Mouse (Mus musculus): ENCODE results near the gene Lnx2.

The Lnx2 gene

GRCm38 (mm10) chr5:147066129-147066528, 10.3 kb downstream of the Lnx2 start:
- DNase-seq (ENCODE audit: low read depth, low spot score), result no peak

GRCm38 (mm10) chr5:147063215-147063661, 13.1 kb downstream of the Lnx2 start:
- DNase-seq (ENCODE audit: low read depth, low spot score), result peak; percentile 43
- no peaks in the 10 kb centered on the region for H3K27me3 ChIP-seq (ENCODE audit: control insufficient read depth, insufficient read depth, low read length, poor library complexity, severe bottlenecking)

More at GRCm38 (mm10) chr5:147066129-147066528, 10.3 kb downstream of the Lnx2 start:
- no peaks in the 10 kb centered on the region for H3K36me3 ChIP-seq (ENCODE audit: control insufficient read depth, insufficient read depth, low read length, poor library complexity, severe bottlenecking)
- no peaks in the 10 kb centered on the region for H3K27me3 ChIP-seq (ENCODE audit: control insufficient read depth, insufficient read depth, low read length, poor library complexity, severe bottlenecking)

GRCm38 (mm10) chr5:147060024-147060423, 16.4 kb downstream of the Lnx2 start:
- no peaks in the 10 kb centered on the region for H3K36me3 ChIP-seq (ENCODE audit: control insufficient read depth, insufficient read depth, low read length, poor library complexity, severe bottlenecking)
- H3K27me3 ChIP-seq (ENCODE audit: control insufficient read depth, insufficient read depth, low read length, poor library complexity, severe bottlenecking), result no peaks in the 10 kb centered on the region
- DNase-seq (ENCODE audit: low read depth, low spot score), result peak; percentile 88

More at GRCm38 (mm10) chr5:147063215-147063661, 13.1 kb downstream of the Lnx2 start:
- H3K36me3 ChIP-seq (ENCODE audit: control insufficient read depth, insufficient read depth, low read length, poor library complexity, severe bottlenecking), result no peaks in the 10 kb centered on the region

- Histone ChIP-seq H3K36me3 (ENCODE audit: control insufficient read depth, insufficient read depth, low read length, poor library complexity, severe bottlenecking) (no peaks in the 10 kb centered on the region), H3K27me3 (ENCODE audit: control insufficient read depth, insufficient read depth, low read length, poor library complexity, severe bottlenecking) (no peaks in the 10 kb centered on the region)
- peak; percentile 48 for DNase-seq (ENCODE audit: low read depth, low spot score)
Observed at GRCm38 (mm10) chr5:147059319-147059718, 17.1 kb downstream of the Lnx2 start.

GRCm38 (mm10) chr5:147058661-147059060, 17.7 kb downstream of the Lnx2 start:
- Histone ChIP-seq H3K27me3 (ENCODE audit: control insufficient read depth, insufficient read depth, low read length, poor library complexity, severe bottlenecking) (no peaks in the 10 kb centered on the region), H3K36me3 (ENCODE audit: control insufficient read depth, insufficient read depth, low read length, poor library complexity, severe bottlenecking) (no peaks in the 10 kb centered on the region)
- DNase-seq (ENCODE audit: low read depth, low spot score), result no peak

GRCm38 (mm10) chr5:147057626-147058414, 18.6 kb downstream of the Lnx2 start:
- Histone ChIP-seq H3K36me3 (ENCODE audit: control insufficient read depth, insufficient read depth, low read length, poor library complexity, severe bottlenecking) (no peaks in the 10 kb centered on the region), H3K27me3 (ENCODE audit: control insufficient read depth, insufficient read depth, low read length, poor library complexity, severe bottlenecking) (no peaks in the 10 kb centered on the region)
- DNase-seq (ENCODE audit: low read depth, low spot score), result peak; percentile 63

GRCm38 (mm10) chr5:147056712-147057290, 19.6 kb downstream of the Lnx2 start:
- Histone ChIP-seq H3K27me3 (ENCODE audit: control insufficient read depth, insufficient read depth, low read length, poor library complexity, severe bottlenecking) (no peaks in the 10 kb centered on the region), H3K36me3 (ENCODE audit: control insufficient read depth, insufficient read depth, low read length, poor library complexity, severe bottlenecking) (no peaks in the 10 kb centered on the region)
- no peak for DNase-seq (ENCODE audit: low read depth, low spot score)

GRCm38 (mm10) chr5:147055572-147056245, 20.7 kb downstream of the Lnx2 start:
- Histone ChIP-seq H3K27me3 (ENCODE audit: control insufficient read depth, insufficient read depth, low read length, poor library complexity, severe bottlenecking) (no peaks in the 10 kb centered on the region), H3K36me3 (ENCODE audit: control insufficient read depth, insufficient read depth, low read length, poor library complexity, severe bottlenecking) (no peaks in the 10 kb centered on the region)
- peak; percentile 48 for DNase-seq (ENCODE audit: low read depth, low spot score)

GRCm38 (mm10) chr5:147054747-147055270, 21.6 kb downstream of the Lnx2 start:
- DNase-seq (ENCODE audit: low read depth, low spot score), result no peak
- H3K36me3 ChIP-seq (ENCODE audit: control insufficient read depth, insufficient read depth, low read length, poor library complexity, severe bottlenecking), result no peaks in the 10 kb centered on the region
- H3K27me3 ChIP-seq (ENCODE audit: control insufficient read depth, insufficient read depth, low read length, poor library complexity, severe bottlenecking), result no peaks in the 10 kb centered on the region

GRCm38 (mm10) chr5:147054328-147054727, 22.1 kb downstream of the Lnx2 start:
- no peaks in the 10 kb centered on the region for H3K27me3 ChIP-seq (ENCODE audit: control insufficient read depth, insufficient read depth, low read length, poor library complexity, severe bottlenecking)
- no peaks in the 10 kb centered on the region for H3K36me3 ChIP-seq (ENCODE audit: control insufficient read depth, insufficient read depth, low read length, poor library complexity, severe bottlenecking)
- DNase-seq (ENCODE audit: low read depth, low spot score), result no peak

- DNase-seq (ENCODE audit: low read depth, low spot score), result no peak
- Histone ChIP-seq H3K36me3 (ENCODE audit: control insufficient read depth, insufficient read depth, low read length, poor library complexity, severe bottlenecking) (no peaks in the 10 kb centered on the region), H3K27me3 (ENCODE audit: control insufficient read depth, insufficient read depth, low read length, poor library complexity, severe bottlenecking) (no peaks in the 10 kb centered on the region)
Observed at GRCm38 (mm10) chr5:147053481-147053880, 22.9 kb downstream of the Lnx2 start.

- H3K36me3 ChIP-seq (ENCODE audit: control insufficient read depth, insufficient read depth, low read length, poor library complexity, severe bottlenecking), result no peaks in the 10 kb centered on the region
- H3K27me3 ChIP-seq (ENCODE audit: control insufficient read depth, insufficient read depth, low read length, poor library complexity, severe bottlenecking), result no peaks in the 10 kb centered on the region
- no peak for DNase-seq (ENCODE audit: low read depth, low spot score)
Observed at GRCm38 (mm10) chr5:147053071-147053470, 23.3 kb downstream of the Lnx2 start.

- no peaks in the 10 kb centered on the region for H3K36me3 ChIP-seq (ENCODE audit: control insufficient read depth, insufficient read depth, low read length, poor library complexity, severe bottlenecking)
- DNase-seq (ENCODE audit: low read depth, low spot score), result no peak
Observed at GRCm38 (mm10) chr5:147052309-147052558, 24.2 kb downstream of the Lnx2 start.

GRCm38 (mm10) chr5:147051500-147052308, 24.7 kb downstream of the Lnx2 start:
- Histone ChIP-seq H3K36me3 (ENCODE audit: control insufficient read depth, insufficient read depth, low read length, poor library complexity, severe bottlenecking) (no peaks in the 10 kb centered on the region; the same call in 1 of the 2 replicates), H3K27me3 (ENCODE audit: control insufficient read depth, insufficient read depth, low read length, poor library complexity, severe bottlenecking) (no peaks in the 10 kb centered on the region)
- no peak for DNase-seq (ENCODE audit: low read depth, low spot score)

More at GRCm38 (mm10) chr5:147052309-147052558, 24.2 kb downstream of the Lnx2 start:
- no peaks in the 10 kb centered on the region for H3K27me3 ChIP-seq (ENCODE audit: control insufficient read depth, insufficient read depth, low read length, poor library complexity, severe bottlenecking)

Measured in splenic B cell, adult 2 months (primary cell).